Mouse (Mus musculus) liver, adult 2 months (tissue): Measurements from ENCODE around the gene Pot1b.

ENCODE experiments used
- CTCF ChIP-seq: fragments of 200-500 bp; IDR thresholded peaks from 2 replicates; pipeline ENCODE4 v1.5.1; 2011; ENCODE audit warnings: low read depth, low read length, control low read depth
- POLR2A ChIP-seq: fragments of 200-500 bp; IDR thresholded peaks from 2 replicates; pipeline ENCODE4 v1.6.1; 2011; ENCODE audit warnings: low read length, control low read depth; ENCODE audit not compliant: insufficient read depth; ENCODE audit errors: extremely low read depth

- TF ChIP-seq CTCF (no peak), POLR2A (no peak)
These were observed 9.6 kb downstream of the Pot1b start for GRCm38 (mm10) chr17:55702865-55703264.
